ENCODE assay signal across 15 mouse cellular contexts in genomic region chr12:73873579-73874223, GRCm38 (mm10). TPM values are rescaled to one million over a fixed set of nuclear protein-coding genes. Genes with fewer than 3 reads are reported as not detected.
DNase-seq lines count a peak whose midpoint lies in the region; ATAC-seq and TF ChIP-seq lines count a peak whose summit lies in the region.
"Had no signal": no experiment of that assay in that cellular context is flagged by ENCODE, and none has a peak within 500 bp of the region (broad histone marks: within the 10 kb centered on the region; RNA-seq: fewer than 3 reads in every experiment).

No protein-coding gene starts in this region.

- no peak for TF ChIP-seq CTCF in C2C12 (IDR thresholded peaks at IDR 0.05; ENCODE audit: control insufficient read depth, insufficient read depth, insufficient read length)

- H3K79me3 ChIP-seq in C2C12 (ENCODE audit: low read depth), result no peaks in the 10 kb centered on the region

- DNase-seq in 3T3-L1 (ENCODE audit: low read depth, low spot score), result peak; percentile 55
- peak; percentile 79 for DNase-seq in cerebellum, adult 8-10 months
- no peak for DNase-seq in neural tube, embryonic 10.5 days (ENCODE audit: extremely low spot score, low spot score)
- no peak for DNase-seq in right cerebral cortex, postnatal 4 days
- DNase-seq: adrenal gland, postnatal 10 days; heart, adult 18-20 months; lung, postnatal 14 days had no signal

- TF ChIP-seq POLR2A in myocyte (IDR thresholded peaks at IDR 0.05; ENCODE audit: insufficient read length, low read depth), result no peak

- no peak overlapping the region for H3ac ChIP-seq in C2C12 (ENCODE audit: control insufficient read depth, insufficient read length, low read depth)
- no peak overlapping the region for H3ac ChIP-seq in myocyte (ENCODE audit: control insufficient read depth, insufficient read length)

- ATAC-seq in megakaryocyte-erythroid progenitor cell, adult 5-6 weeks (replicated peaks; ENCODE audit: low FRiP score, low TSS enrichment, poor library complexity, severe bottlenecking), result no peak

- no peaks in the 10 kb centered on the region for H3K36me3 ChIP-seq in C2C12 (ENCODE audit: control insufficient read depth, insufficient read depth)
- no peaks in the 10 kb centered on the region for H3K36me3 ChIP-seq in myocyte (ENCODE audit: control insufficient read depth, insufficient read depth)
- H3K36me3 ChIP-seq: embryonic facial prominence, embryonic 13.5 days; forebrain, embryonic 10.5 days; hindbrain, embryonic 13.5 days; midbrain, embryonic 10.5 days had no signal

- H3K27me3 ChIP-seq in C2C12 (ENCODE audit: control insufficient read depth, insufficient read depth, insufficient read length) (no peaks in the 10 kb centered on the region), myocyte (ENCODE audit: control insufficient read depth, insufficient read depth, insufficient read length) (no peaks in the 10 kb centered on the region)
- H3K27me3 ChIP-seq: embryonic facial prominence, embryonic 13.5 days; hindbrain, embryonic 13.5 days had no signal

- H3K4me3 ChIP-seq in C2C12 (ENCODE audit: insufficient read depth, poor library complexity, severe bottlenecking) (no peak overlapping the region), myocyte (no peak overlapping the region)
- H3K4me3 ChIP-seq: embryonic facial prominence, embryonic 13.5 days; forebrain, embryonic 10.5 days; hindbrain, embryonic 13.5 days; midbrain, embryonic 10.5 days had no signal

- peak overlapping the region; percentile 8 for H3K4me2 ChIP-seq in myocyte (ENCODE audit: low read depth)
- H3K4me2 ChIP-seq: embryonic facial prominence, embryonic 13.5 days; hindbrain, embryonic 13.5 days; liver, embryonic 11.5 days had no signal

- H3K79me2 ChIP-seq in C2C12 (ENCODE audit: control insufficient read depth, insufficient read depth) (no peaks in the 10 kb centered on the region), myocyte (ENCODE audit: control insufficient read depth, insufficient read depth) (no peaks in the 10 kb centered on the region)

TF ChIP-seq in C2C12, 6 proteins besides CTCF, POLR2A, EP300 and RAD21:
- peak; percentile 27 for TF ChIP-seq USF1 (IDR thresholded peaks at IDR 0.05; ENCODE audit: low read depth)
- TF ChIP-seq MAX (IDR thresholded peaks at IDR 0.05), result no peak

TF ChIP-seq in myocyte, 11 proteins besides CTCF, POLR2A, EP300 and RAD21:
- TF ChIP-seq E2F4 (IDR thresholded peaks at IDR 0.05; ENCODE audit: insufficient read depth), result no peak
- TF ChIP-seq REST (IDR thresholded peaks at IDR 0.05; ENCODE audit: insufficient read depth, insufficient read length), result no peak
- no peak for TF ChIP-seq MAX (IDR thresholded peaks at IDR 0.05; ENCODE audit: low read depth)
- no peak for TF ChIP-seq POLR2AphosphoS2 (IDR thresholded peaks at IDR 0.05; ENCODE audit: insufficient read length, low read depth)
- peak in 1 of 3 experiments; percentile 10 for TF ChIP-seq MYOD1 (IDR thresholded peaks at IDR 0.05; ENCODE audit: control insufficient read depth in 1 of 3, insufficient read length in 2 of 3, low read depth in 2 of 3)
- no peak for TF ChIP-seq TCF12 (IDR thresholded peaks at IDR 0.05; ENCODE audit: insufficient read depth, poor library complexity, severe bottlenecking)
- TF ChIP-seq USF1 (IDR thresholded peaks at IDR 0.05; ENCODE audit: low read depth), result peak; percentile 40
- no peak for TF ChIP-seq TCF3 (IDR thresholded peaks at IDR 0.05; ENCODE audit: insufficient read length, low read depth)
- TF ChIP-seq CEBPB (IDR thresholded peaks at IDR 0.05; ENCODE audit: insufficient read depth, poor library complexity, severe bottlenecking), result no peak
- TF ChIP-seq SRF (IDR thresholded peaks at IDR 0.05; ENCODE audit: control insufficient read depth, insufficient read length, low read depth), result no peak
- peak in 1 of 3 experiments; percentile 6 for TF ChIP-seq MYOG (IDR thresholded peaks at IDR 0.05; ENCODE audit: control insufficient read depth in 1 of 3, insufficient read depth in 1 of 3, insufficient read length in 2 of 3, low read depth in 2 of 3)

RNA-seq across cellular contexts. Expression of gene Hif1a, which starts 27.5 kb away (rescaled TPM):
- polyA plus RNA-seq in C2C12 (2012; fragmentation: generic; extraction: Trizol) (20.9 TPM), myocyte (2012; fragmentation: generic; extraction: Trizol) (39.9 TPM)
- total RNA-seq in megakaryocyte-erythroid progenitor cell, adult 5-6 weeks (2014; fragmentation: Nextera tagmentation), result 18.7 and 28.2 TPM in 2 replicates
- 34.5 and 42.4 TPM in 2 replicates for total RNA-seq in megakaryocyte-erythroid progenitor cell, adult 5-6 weeks (2017)

Comparison
In these comparisons a context has a peak if more than half of its experiments do, and no peak if none do; other contexts are left out.
1. DNase-seq: peak in 3T3-L1 (single experiment) and cerebellum, adult 8-10 months (single experiment); none in neural tube, embryonic 10.5 days (single experiment) and right cerebral cortex, postnatal 4 days (single experiment).